Mouse (Mus musculus) mouse embryonic stem cell (cell line): ENCODE measurements around the gene Mettl1.
"Not testable (repeated sequence)": the region's sequence is repeated elsewhere in the genome, so short reads cannot be mapped to it uniquely, and the experiment has no call there.

Experiments
- in situ Hi-C, 2 experiments: fragments of 300-500 bp; cut with MboI; formaldehyde crosslinking; loops; 1 replicate in 1 of 2; 3 replicates in 1 of 2; pipeline ENCODE4 v1.14.3; 2019 to 2020; ENCODE audit warnings: low sequenced_read_pairs in 2 of 2, low pct_unique_long_range_greater_than_20kb in 1 of 2, mixed read lengths in 1 of 2; ENCODE audit not compliant: unreplicated experiment in 1 of 2

The Mettl1 gene

DNA sequence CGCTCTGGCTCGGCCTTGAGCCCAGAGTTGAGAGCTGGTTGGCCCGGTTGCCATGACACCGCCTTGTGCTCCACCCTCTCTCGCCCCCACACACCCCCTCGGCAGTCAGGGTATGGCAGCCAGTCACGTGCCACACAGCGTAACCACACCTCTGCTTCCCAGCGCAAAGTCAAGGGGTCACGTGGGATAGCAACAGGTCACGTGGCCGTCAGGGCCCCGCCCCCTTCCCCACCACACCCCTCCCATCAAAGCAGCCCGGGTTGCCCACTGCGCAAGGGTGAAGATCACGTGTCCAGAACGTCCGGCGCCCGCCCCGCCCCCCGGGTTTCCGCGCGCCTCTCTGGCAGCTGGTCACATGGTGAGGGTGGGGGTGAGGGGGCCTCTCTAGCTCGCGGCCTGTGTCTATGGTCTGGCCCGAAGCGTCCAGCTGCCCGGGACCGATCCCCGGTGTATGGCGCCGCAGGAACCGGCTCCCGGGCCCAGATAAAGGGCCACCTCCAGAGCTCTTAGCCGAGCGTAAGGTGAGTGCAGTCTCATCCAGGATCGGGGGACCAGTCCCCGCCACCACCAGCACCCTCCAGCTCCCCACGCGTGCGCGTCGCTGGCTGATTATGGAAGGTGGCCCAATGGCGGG lies 22.1 kb downstream of the Mettl1 start, which contains the start of gene Cdk4:
Gene Cdk4, plus strand, starts transcription at position 296 of the 634 bp plus-strand sequence.
- in situ Hi-C loops: no loop called here

DNA sequence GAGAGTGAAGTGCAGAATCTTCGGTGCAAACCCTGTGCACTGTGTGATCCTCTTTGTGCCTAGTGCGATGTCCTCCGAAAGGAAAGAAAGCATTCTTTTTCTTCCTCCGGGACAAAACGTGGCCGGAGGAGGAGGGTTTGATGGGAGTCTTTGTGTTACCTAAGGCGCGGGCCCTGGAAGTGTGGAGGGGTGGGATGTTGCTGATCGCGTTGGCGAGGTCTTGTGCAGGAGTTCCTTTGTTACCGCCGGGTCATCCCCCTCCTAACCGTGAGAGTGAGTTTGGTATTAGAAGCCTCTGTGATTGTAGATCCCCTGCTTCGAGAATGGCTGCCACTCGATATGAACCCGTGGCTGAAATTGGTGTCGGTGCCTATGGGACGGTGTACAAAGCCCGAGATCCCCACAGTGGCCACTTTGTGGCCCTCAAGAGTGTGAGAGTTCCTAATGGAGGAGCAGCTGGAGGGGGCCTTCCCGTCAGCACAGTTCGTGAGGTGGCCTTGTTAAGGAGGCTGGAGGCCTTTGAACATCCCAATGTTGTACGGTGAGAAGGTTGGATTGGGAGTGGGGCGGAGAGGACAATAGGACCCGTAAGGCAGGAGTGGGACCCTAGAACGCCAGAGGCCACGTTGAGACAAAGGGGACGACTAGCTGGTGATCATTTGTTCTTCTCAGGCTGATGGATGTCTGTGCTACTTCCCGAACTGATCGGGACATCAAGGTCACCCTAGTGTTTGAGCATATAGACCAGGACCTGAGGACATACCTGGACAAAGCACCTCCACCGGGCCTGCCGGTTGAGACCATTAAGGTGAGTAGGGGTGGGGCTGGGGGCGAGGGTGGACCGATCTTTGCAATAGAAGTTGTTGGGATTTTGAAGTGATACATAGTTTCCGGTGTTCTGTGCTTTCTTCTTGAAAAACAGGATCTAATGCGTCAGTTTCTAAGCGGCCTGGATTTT lies 23.0 kb downstream of the Mettl1 start:
- in situ Hi-C loops: no loop called here

DNA sequence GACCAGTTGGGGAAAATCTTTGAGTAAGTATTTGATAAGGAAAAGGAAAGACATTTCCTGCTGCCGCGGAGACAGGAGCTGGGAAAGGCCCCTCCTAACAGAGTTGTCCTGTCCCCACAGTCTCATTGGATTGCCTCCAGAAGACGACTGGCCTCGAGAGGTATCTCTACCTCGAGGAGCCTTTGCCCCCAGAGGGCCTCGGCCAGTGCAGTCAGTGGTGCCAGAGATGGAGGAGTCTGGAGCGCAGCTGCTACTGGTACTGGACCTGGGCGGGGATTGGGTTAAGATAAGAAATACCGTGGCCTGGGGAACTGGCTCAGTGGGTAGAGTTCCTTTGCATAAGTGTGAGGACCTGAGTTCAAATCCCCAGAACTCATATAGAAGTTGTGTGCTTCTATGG lies 24.8 kb downstream of the Mettl1 start:
- in situ Hi-C loops: no loop called here

DNA sequence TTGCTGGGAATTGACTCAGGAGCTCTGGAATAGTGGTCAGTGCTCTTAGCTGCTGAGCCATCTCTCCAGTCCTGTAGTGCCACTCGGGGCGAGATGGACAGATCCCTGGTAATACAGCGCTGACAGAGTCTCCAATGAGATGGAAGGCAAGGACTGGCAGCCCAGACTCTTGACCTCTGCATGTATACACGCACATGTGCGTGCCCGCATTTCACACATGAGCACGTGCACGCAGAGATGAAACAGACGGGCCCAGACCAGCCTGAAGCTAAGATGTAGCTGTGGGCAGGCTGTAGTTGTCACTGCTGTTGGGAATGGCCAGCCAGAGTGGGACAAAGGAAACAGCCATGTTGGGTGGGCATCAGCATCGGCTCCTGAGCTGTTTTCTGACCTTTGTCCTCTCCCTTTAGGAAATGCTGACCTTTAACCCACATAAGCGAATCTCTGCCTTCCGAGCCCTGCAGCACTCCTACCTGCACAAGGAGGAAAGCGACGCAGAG lies 25.4 kb downstream of the Mettl1 start:
- in situ Hi-C loops: no loop called here

DNA sequence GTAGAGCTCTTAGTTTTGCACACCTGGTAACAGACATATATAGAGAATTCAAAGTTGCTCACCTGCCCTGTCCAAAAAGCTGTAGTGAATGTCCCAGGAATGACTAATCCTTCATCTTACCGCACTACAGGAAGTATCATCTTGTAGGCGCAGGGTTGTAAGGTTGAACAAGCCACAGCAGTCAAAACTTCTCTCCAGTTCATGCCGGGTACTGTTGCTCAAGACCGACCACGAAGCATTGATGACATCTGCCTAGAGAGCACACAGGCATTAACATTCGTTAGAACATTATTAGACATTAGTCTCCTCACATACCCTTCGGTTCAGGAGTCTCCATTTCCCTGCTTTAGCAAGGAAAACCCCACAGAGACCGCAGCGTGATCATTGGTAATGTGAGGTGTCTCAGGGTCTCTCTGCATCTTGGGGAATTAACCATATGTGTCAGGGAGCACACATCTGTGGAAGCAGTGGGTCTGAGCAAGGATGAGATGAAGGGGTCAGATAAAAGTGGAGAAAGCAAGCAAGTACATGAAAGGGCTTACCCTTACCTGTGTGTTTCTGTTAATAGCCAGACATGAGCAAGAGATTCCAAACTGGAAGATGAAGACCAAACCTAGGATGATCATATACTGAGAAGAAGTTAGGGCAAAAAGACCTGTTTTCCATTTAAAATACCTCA lies 27.3 kb downstream of the Mettl1 start:
- in situ Hi-C loops: no loop called here

DNA sequence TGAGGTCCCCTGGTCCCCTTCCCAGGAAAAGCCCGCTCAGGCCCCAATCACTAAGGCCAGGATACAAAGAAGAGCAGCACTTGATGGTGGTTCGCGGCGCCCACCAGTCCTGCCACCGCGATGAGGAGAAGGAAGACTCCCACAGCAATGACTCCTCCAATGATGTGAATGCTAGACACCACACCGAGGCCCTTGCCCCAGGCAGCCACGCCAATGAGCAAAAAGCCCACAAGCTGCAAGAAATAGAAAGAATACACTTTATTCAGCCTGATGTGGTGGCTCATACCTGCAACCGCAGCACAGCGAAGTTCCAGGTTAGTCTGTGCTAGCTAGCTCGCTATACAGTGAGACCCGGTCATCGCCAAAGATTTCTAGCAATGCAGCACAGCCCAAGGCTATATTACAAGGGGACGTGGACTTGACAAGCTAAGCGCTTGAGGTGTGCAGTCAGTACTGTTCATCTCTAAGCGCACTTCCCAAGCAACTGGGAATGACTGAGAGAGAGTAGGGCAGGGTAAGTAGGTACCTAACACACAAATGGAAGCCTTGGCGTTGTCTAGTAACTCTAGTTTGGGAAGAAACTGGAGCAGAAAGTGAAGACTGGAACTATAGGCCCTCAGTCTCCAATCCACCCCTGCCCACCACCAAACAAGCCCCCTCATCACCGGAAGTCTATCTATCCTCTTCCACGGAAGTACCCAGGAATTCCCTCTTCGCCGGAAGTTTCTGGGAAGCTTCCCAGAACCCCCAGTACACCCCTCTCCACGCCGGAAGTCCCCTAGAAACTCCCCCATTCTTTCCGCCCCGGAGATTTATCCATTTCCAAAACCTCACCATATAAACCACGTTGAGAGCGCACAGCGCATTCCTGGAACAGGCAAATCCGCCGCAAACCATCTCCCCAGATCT lies 28.3 kb downstream of the Mettl1 start:
- in situ Hi-C loops: no loop called here

DNA sequence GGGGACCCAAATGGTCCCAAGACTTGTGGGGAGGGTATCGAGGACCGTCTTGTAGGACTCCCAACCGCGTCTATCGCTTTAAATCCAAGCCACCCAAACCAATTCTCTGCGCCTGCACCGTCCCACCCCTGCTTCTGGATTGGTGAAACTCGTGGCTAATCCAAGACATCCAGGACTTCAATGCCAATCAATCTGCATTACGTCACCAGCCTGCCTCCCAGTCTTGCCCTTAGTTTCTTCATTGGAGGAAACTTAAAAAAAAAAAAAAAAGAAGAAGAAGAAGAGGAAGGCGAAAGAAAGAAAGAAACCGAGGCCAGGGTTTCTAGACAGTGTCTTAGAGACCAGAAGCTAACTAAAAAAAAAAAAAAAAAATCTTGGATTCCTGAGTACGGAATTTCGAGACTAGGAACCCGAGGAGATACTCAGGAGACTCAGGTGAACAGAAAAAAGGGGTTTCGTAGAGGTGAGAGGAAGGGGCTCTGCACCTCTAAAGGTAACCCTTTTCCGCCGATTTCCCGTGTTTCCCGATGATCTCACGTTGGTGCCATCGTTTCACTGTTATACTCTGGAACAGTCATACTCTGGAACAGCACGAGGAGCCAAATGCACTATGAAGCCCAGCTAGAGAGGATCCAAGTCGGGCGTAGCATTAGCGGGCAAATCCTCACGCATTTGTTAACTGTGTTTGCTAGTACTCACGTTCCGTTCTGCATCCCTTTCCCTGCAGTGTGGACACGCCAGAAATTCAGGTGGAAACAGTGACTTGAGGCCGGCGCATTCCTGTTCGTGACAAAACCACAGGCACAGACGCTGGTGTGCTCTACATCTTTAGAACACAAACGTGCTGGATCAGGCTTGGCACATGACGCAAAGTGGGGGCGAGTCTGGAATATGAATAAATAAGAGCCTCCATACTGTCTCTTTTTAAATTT lies 29.2 kb downstream of the Mettl1 start, which contains the start of gene Tspan31:
Gene Tspan31, minus strand, starts transcription at position 75 of the 932 bp plus-strand sequence.
- in situ Hi-C loops: no loop called here

DNA sequence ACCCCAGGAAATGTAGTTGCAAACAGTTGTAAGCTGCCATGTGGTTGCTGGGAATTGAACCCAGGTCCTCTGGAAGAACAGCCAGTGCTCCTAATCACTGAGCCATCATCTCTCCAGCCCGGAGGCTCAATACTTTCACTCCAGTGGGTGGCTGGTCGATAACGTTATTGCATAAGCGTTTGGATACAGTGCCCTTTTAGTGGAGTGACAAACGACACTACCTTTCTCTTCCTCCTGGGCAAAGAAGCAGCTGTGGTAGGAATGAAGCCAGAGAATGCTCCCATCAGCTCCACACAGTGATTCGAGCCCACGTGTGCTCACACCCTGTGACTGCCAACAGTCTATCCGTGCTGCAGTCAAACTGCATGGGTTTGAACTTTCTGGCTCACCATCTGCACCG lies 30.0 kb downstream of the Mettl1 start:
- in situ Hi-C loops: no loop called here

DNA sequence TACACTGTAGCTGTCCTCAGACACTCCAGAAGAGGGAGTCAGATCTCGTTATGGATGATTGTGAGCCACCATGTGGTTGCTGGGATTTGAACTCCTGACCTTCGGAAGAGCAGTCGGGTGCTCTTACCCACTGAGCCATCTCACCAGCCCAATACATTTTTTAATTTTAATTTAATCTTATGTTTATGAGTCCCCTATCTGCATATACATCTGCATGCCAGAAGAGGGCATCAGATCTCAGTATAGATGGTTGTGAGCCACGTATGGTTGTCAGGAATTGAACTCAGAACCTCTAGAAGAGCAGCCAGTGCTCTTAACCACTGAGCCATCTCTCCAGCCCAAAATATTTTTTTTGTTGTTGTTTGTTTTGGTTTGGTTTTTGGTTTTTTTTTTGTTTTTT lies 31.1 kb downstream of the Mettl1 start:
- in situ Hi-C loops: not testable (repeated sequence)

DNA sequence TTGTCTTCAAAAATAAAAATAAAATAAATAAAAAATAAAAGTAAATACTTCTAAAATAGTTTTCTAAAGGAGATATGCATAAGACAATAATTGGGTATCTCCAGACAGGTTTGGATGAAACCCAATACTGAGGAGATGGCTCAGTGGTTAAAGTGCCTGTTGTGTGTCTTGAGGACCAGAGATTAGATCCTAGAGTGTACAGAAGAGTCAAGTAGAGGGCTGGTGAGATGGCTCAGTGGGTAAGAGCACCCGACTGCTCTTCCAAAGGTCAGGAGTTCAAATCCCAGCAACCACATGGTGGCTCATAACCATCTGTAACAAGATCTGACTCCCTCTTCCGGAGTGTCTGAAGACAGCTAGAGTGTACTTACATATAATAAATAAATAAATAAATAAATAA lies 31.8 kb downstream of the Mettl1 start:
- in situ Hi-C loops: not testable (repeated sequence)

DNA sequence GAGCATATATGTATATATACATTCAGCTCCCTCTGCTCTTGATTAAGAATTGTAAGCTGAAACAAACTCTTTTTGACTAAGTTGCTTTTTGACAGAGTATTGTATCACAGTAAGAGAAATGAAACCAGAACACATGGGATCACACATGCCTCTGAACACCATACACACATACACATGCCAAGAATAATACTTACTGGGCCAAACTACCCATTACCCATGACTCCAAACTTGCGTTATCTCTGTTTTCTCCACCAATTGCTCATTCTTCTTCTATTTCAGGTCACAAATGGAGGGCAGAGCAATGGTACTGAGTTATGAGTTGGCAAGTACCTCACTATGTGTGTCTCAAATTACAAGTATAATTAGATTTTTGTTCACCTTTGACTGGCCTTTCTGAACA lies 32.8 kb downstream of the Mettl1 start:
- in situ Hi-C loops: no loop called here

DNA sequence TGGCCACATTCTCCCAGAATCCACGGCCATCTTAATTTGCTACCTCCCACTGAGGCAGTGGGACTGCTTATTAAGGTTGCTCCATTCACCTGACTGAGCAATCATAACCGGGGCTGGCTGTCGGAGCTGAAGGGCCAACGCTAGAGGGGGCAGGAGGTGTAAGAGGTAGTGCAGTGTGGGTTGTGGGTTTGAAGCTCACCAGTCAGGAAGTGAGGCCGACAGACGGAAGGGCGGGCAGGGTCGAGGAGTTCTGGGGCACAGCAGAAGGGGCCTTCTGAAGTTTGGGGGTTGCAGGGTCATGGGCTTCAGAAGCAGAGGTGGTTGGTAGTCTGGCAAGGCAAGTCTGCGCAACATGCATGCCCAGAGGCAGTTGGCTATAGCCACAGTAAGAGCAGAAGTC lies 33.9 kb downstream of the Mettl1 start, which contains the start of gene Agap2:
Gene Agap2, plus strand, starts transcription at position 205 of the 400 bp plus-strand sequence.
- in situ Hi-C loops: no loop called here

DNA sequence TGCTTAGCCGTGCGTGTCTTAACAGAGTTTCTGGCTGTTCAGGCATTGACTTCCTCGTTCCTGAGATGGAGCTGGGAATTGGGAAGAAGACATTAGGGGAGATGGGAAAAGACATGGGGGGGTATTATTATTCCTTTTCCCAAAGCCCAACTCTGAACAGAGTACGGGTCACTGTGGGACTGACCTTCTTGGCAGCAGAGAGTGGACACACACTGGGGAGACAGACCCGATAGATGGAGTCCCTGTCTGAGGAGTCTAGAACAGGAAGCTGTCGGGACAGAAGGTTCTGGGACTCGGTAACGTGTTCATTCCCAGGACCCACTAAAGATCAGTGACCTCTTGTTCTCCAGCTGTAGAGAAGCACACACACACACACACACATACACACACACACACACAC lies 34.4 kb downstream of the Mettl1 start:
- in situ Hi-C loops: no loop called here

DNA sequence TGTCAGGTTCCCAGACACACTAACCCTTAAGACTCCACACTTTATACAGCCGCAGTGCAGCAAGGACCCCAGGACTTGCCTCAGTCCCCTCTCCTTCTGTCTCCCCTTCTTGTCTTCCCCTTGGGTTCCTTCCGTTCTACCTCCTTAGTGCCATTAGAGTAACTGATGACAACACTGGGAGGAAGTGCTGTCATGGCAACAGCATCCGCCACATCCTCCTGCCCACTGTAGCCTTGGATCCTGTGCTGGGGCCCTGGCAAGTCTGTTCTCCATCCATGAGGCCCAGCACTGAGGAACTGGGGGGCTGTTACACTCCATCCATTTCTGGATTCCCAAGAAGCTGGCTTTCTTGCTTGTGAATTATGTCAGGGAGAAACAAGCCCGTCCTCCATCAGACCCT lies 34.9 kb downstream of the Mettl1 start:
- in situ Hi-C loops: no loop called here

DNA sequence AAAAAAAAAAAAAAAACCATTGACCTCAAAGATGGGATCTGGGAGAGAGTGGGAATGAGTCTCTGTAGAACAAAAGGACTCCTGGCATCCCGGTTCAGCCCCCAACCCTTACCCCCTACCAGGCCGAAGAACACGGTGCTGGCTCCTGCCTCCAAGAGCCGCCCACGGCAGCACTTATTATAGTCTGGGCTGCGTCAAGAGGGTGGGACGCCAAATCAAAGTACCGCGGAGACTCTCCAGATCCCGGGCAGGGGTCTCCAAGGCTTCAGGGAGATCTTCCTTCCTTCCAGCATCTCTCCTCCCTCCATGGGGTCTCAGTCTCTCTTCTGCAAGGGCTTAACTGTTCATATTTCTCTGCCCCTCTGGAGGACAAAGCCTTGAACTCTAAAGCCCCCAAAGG lies 36.3 kb downstream of the Mettl1 start:
- in situ Hi-C loops: no loop called here

DNA sequence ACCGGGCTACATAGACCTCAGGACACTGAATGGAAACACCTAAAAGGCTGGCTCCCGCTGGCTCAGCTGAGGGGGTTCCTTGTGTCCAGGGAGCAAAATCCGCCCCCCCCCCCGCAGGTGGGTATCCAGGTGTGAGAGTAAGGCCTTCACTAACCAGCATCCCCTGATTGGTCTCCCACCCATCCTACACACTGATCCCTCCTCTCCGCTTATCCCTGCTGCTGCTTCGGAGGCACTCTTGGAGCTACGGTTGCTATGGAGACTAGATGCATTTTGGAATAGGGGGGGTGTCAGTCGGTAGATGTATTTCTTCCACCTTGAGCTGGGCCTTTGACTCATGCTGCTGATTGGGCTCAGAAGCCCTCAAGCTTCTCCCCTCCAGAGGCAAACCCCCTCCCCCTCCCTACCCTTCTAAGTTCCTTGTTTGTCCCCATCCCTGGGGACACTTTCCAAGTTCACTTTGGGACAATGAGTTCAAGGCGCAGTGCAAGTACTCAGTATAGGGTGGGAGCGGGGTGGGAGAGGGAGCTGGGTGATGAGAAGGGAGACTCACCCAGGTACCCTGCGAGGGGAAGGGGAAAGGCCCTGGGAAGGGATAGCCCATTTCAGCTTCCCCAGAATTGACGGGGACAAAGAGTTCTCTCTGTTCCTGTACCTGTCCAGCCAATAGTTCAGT lies 36.9 kb downstream of the Mettl1 start:
- in situ Hi-C loops: no loop called here
